Mouse (Mus musculus) liver, embryonic 14.5 days (tissue): ENCODE measurements around the gene Slc22a2. TPM values are rescaled to one million over a fixed set of nuclear protein-coding genes. Genes with fewer than 3 reads are reported as not detected.

Experiments
- ATAC-seq: fragments of 200-750 bp; cut with Nextera tagmentation; 2 replicates; pipeline ENCODE4 v1.8.0; 2017; ENCODE audit warnings: moderate number of reproducible peaks, mild to moderate bottlenecking, moderate library complexity; ENCODE audit not compliant: insufficient read depth
- DNase-seq, 3 experiments: peaks; one replicate each; pipeline ENCODE4 v3.0.0-alpha.2; 2012 to 2013; ENCODE audit warnings: low read depth in 3 of 3, low spot score in 3 of 3
- H3K27ac ChIP-seq: fragments of 300-500 bp; sonication (generic); 2 replicates; pipeline ENCODE4 v1.5.1; 2014; ENCODE audit warnings: moderate library complexity, mild to moderate bottlenecking, control low read depth, inconsistent platforms
- H3K27me3 ChIP-seq: fragments of 300-500 bp; sonication (generic); 2 replicates; pipeline ENCODE4 v1.6.1; 2014; ENCODE audit warnings: mild to moderate bottlenecking, low read length, moderate library complexity; ENCODE audit not compliant: control insufficient read depth, insufficient read depth
- H3K36me3 ChIP-seq: fragments of 300-500 bp; sonication (generic); replicated peaks from 2 replicates; pipeline ENCODE4 v1.6.1; 2014; ENCODE audit warnings: low read depth; ENCODE audit not compliant: control insufficient read depth, insufficient read depth
- H3K4me1 ChIP-seq, 2 experiments: fragments of 200-500 bp in 1 of 2; fragments of 300-500 bp in 1 of 2; sonication (generic) in 1 of 2; replicated peaks; 2 replicates each; pipeline ENCODE4 v1.6.1; 2012 to 2014; ENCODE audit warnings: antibody characterized with exemption in 1 of 2, inconsistent platforms in 1 of 2, low read length in 1 of 2; ENCODE audit not compliant: control insufficient read depth in 2 of 2, insufficient read depth in 2 of 2
- H3K4me2 ChIP-seq: fragments of 300-500 bp; sonication (generic); 2 replicates; pipeline ENCODE4 v1.6.1; 2014; ENCODE audit warnings: low read depth, mild to moderate bottlenecking, control low read depth, moderate library complexity
- H3K4me3 ChIP-seq, 2 experiments: fragments of 200-500 bp in 1 of 2; fragments of 300-500 bp in 1 of 2; sonication (generic) in 1 of 2; 2 replicates each; pipeline ENCODE4 v1.5.1; 2012 to 2014; ENCODE audit warnings: low read depth in 2 of 2, low read length in 2 of 2, mild to moderate bottlenecking in 2 of 2, control low read depth in 1 of 2, inconsistent platforms in 1 of 2, moderate library complexity in 1 of 2; ENCODE audit not compliant: insufficient read depth in 1 of 2
- H3K9ac ChIP-seq: fragments of 300-500 bp; sonication (generic); replicated peaks from 2 replicates; pipeline ENCODE4 v1.6.1; 2014; ENCODE audit warnings: mild to moderate bottlenecking, control low read depth, moderate library complexity
- H3K9me3 ChIP-seq: fragments of 300-500 bp; sonication (generic); 2 replicates; pipeline ENCODE4 v1.6.1; 2016; ENCODE audit warnings: low read length, mixed read lengths; ENCODE audit not compliant: control insufficient read depth
- CTCF ChIP-seq: IDR thresholded peaks from 2 replicates; pipeline ENCODE4 v1.5.1; 2016; ENCODE audit warnings: antibody characterized with exemption, low read depth, control low read depth
- EP300 ChIP-seq: IDR thresholded peaks from 2 replicates; pipeline ENCODE4 v1.6.1; 2016; ENCODE audit warnings: antibody characterized with exemption, low read depth
- WGBS: fragments of 180-500 bp; shearing (Covaris S2); extraction: QIAGEN DNeasy Blood & Tissue Kit; methylation state at CpG from one replicate; pipeline ENCODE4 v1.1.7; 2014; ENCODE audit not compliant: insufficient replicate concordance; 5-methylcytosine and 5-hydroxymethylcytosine counted together
- polyA plus RNA-seq, 2 experiments: library from polyadenylated mRNA; depleted of rRNA in 1 of 2; stranded (reverse) in 1 of 2; unstranded in 1 of 2; fragments of >200 nt; fragmentation: Nextera tagmentation in 1 of 2; extraction: Ambion mirVana in 1 of 2; gene quantifications; 2 replicates each; pipeline versions ENCODE4 v1.2.1 to v1.2.3; 2012 to 2014

Gene Slc22a2
- polyA plus RNA-seq, 2 experiments = 0.03 TPM; not detected in 1

DNA sequence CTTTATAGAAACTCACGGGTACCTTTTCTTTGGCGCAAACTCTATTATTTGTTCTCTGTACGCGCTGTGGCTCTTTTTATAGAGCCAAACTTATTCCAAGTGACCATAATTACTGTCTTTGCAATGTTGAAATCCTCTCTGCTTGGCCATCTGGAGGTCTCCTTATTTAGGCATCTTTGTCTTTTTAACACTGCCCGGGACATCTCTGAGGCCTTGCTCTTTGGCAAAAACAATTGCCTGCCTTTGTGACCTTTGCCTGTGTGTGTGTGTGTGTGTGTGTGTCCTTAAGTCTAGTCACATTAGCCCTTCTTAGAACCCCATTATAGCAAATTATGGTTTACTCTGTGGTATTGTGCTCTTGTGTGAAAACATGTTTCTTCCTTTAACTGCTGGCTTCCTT, 61.5 kb downstream of the Slc22a2 start:
- no peak overlapping the region for H3K4me2 ChIP-seq
- no peaks in the 10 kb centered on the region for H3K9me3 ChIP-seq
- no peak overlapping the region for H3K27ac ChIP-seq
- ATAC-seq (no peak), DNase-seq (no peak)
- no peak for TF ChIP-seq CTCF
- TF ChIP-seq EP300 = no peak
- H3K36me3 ChIP-seq = no peaks in the 10 kb centered on the region
- no peaks in the 10 kb centered on the region for H3K4me1 ChIP-seq
- WGBS = 82% methylated on average over 5 of the region's 5 CpGs
- H3K27me3 ChIP-seq = no peaks in the 10 kb centered on the region
- no peak overlapping the region for H3K4me3 ChIP-seq
- no peak overlapping the region for H3K9ac ChIP-seq

DNA sequence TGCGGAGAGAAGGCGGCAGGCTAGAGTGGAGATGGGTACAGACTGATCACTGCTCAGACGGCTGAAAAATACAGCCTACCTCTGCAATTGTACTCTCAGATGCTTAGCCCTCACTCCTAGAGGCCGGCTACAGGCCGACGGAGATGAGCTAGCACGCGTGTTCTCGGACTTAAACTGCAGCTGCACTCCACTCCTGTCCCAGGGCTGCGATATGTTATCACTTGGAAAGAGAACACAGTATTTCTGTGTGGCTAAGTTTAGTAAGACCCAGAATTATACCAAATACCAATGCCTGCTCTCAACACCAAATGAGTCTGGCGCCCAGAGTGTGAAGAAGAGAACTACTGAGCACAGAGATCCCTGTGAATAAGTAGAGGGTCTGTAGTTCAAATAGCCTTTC, 68.7 kb downstream of the Slc22a2 start:
- no peak overlapping the region for H3K4me3 ChIP-seq
- 72% methylated on average over 11 of the region's 11 CpGs for WGBS
- ATAC-seq = no peak
- H3K9me3 ChIP-seq = no peaks in the 10 kb centered on the region
- no peak overlapping the region for H3K9ac ChIP-seq
- H3K4me1 ChIP-seq = no peaks in the 10 kb centered on the region
- no peak for DNase-seq
- no peaks in the 10 kb centered on the region for H3K36me3 ChIP-seq
- no peak overlapping the region for H3K27ac ChIP-seq
- no peak overlapping the region for H3K4me2 ChIP-seq
- H3K27me3 ChIP-seq = no peaks in the 10 kb centered on the region
- no peak for TF ChIP-seq CTCF
- TF ChIP-seq EP300 = no peak

DNA sequence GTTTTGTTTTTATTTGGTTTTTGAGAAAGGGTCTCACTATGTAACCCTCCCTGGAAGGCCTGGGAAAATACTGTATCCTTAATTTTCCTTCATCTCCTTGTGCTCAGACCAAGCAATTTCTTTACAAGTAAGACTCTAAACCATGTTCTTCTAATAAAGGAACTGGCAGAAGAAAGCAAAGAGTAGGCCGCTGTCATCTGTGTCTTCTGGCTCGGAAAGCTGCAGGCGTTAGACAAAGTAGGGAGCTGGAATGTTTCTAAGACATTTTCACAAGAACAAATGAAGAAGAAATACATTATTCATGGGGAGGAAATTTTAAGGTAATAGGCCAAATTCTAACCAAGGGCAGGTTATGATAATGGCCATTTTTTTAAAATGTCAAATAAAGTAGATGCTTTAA, 70.1 kb downstream of the Slc22a2 start:
- Histone ChIP-seq H3K4me1 (no peaks in the 10 kb centered on the region), H3K27ac (no peak overlapping the region), H3K9me3 (no peaks in the 10 kb centered on the region), H3K9ac (no peak overlapping the region), H3K4me3 (no peak overlapping the region), H3K36me3 (no peaks in the 10 kb centered on the region), H3K4me2 (no peak overlapping the region), H3K27me3 (no peaks in the 10 kb centered on the region)
- TF ChIP-seq CTCF (no peak), EP300 (no peak)
- WGBS = 72% methylated on average over 3 of the region's 3 CpGs
- ATAC-seq (no peak), DNase-seq (no peak)

GRCm38 (mm10) chr17:12655826-12656225, 71.9 kb downstream of the Slc22a2 start:
- WGBS = 23% methylated on average over 7 of the region's 7 CpGs
- TF ChIP-seq EP300 (no peak), CTCF (no peak)
- no peak overlapping the region for H3K27ac ChIP-seq
- H3K27me3 ChIP-seq = no peaks in the 10 kb centered on the region
- no peak for DNase-seq
- H3K9me3 ChIP-seq = no peaks in the 10 kb centered on the region
- H3K4me1 ChIP-seq = no peaks in the 10 kb centered on the region
- H3K4me2 ChIP-seq = no peak overlapping the region
- no peak overlapping the region for H3K9ac ChIP-seq
- no peak overlapping the region for H3K4me3 ChIP-seq
- no peaks in the 10 kb centered on the region for H3K36me3 ChIP-seq
- no peak for ATAC-seq

- Histone ChIP-seq H3K27ac (no peak overlapping the region), H3K9me3 (no peaks in the 10 kb centered on the region), H3K4me1 (no peaks in the 10 kb centered on the region), H3K4me3 (no peak overlapping the region), H3K36me3 (no peaks in the 10 kb centered on the region), H3K27me3 (no peaks in the 10 kb centered on the region), H3K9ac (no peak overlapping the region), H3K4me2 (no peak overlapping the region)
- WGBS = 64% methylated on average over 7 of the region's 7 CpGs
- DNase-seq (no peak), ATAC-seq (no peak)
- TF ChIP-seq CTCF = no peak
These were observed 74.9 kb downstream of the Slc22a2 start for GRCm38 (mm10) chr17:12658784-12659183.
